Mouse (Mus musculus): Measurements from ENCODE around the gene E130308A19Rik. TPM values are rescaled to one million over a fixed set of nuclear protein-coding genes. Genes with fewer than 3 reads are reported as not detected.
"Not testable (repeated sequence)": the region's sequence is repeated elsewhere in the genome, so short reads cannot be mapped to it uniquely, and the experiment has no call there.

The E130308A19Rik gene
- polyA plus RNA-seq, 1 experiment from 2014 or later, result 39.1 TPM

GRCm38 (mm10) chr4:59787126-59787525 is 161.1 kb downstream of the E130308A19Rik start:
- DNase-seq (ENCODE audit: extremely low spot score, low spot score), result no peak
- Histone ChIP-seq H3K4me1 (peaks cover 5% of the 10 kb centered on the region), H3K27me3 (ENCODE audit: poor library complexity, severe bottlenecking) (no peaks in the 10 kb centered on the region), H3K4me3 (no peak overlapping the region), H3K27ac (no peak overlapping the region), H3K36me3 (replicated peaks) (no peaks in the 10 kb centered on the region), H3K9me3 (no peaks in the 10 kb centered on the region)
- 67% methylated on average over 6 of the region's 6 CpGs for WGBS

GRCm38 (mm10) chr4:59789015-59789414 is 163.0 kb downstream of the E130308A19Rik start:
- no peaks in the 10 kb centered on the region for H3K4me1 ChIP-seq
- H3K36me3 ChIP-seq (replicated peaks), result no peaks in the 10 kb centered on the region
- no peaks in the 10 kb centered on the region for H3K27me3 ChIP-seq (ENCODE audit: poor library complexity, severe bottlenecking)
- DNase-seq (ENCODE audit: extremely low spot score, low spot score), result no peak
- no peak overlapping the region for H3K4me3 ChIP-seq
- no peaks in the 10 kb centered on the region for H3K9me3 ChIP-seq
- H3K27ac ChIP-seq, result no peak overlapping the region

GRCm38 (mm10) chr4:59793626-59794025 is 167.6 kb downstream of the E130308A19Rik start:
- H3K9me3 ChIP-seq; H3K36me3 ChIP-seq (replicated peaks); H3K27me3 ChIP-seq (ENCODE audit: poor library complexity, severe bottlenecking); H3K27ac ChIP-seq; H3K4me1 ChIP-seq; H3K4me3 ChIP-seq; DNase-seq (ENCODE audit: extremely low spot score, low spot score): not testable (repeated sequence)
- WGBS, result 93% methylated on average over 2 of the region's 2 CpGs

- Histone ChIP-seq H3K36me3 (replicated peaks) (no peaks in the 10 kb centered on the region), H3K9me3 (no peaks in the 10 kb centered on the region), H3K4me1 (no peaks in the 10 kb centered on the region), H3K4me3 (no peak overlapping the region), H3K27me3 (ENCODE audit: poor library complexity, severe bottlenecking) (no peaks in the 10 kb centered on the region), H3K27ac (no peak overlapping the region)
- WGBS, result 80% methylated on average over 2 of the region's 2 CpGs
- no peak for DNase-seq (ENCODE audit: extremely low spot score, low spot score)
Observed at GRCm38 (mm10) chr4:59794116-59794515, 168.1 kb downstream of the E130308A19Rik start.

GRCm38 (mm10) chr4:59795788-59796455 is 169.9 kb downstream of the E130308A19Rik start:
- Histone ChIP-seq H3K9me3 (no peaks in the 10 kb centered on the region), H3K4me1 (no peaks in the 10 kb centered on the region), H3K27me3 (ENCODE audit: poor library complexity, severe bottlenecking) (no peaks in the 10 kb centered on the region), H3K36me3 (replicated peaks) (no peaks in the 10 kb centered on the region), H3K4me3 (no peak overlapping the region), H3K27ac (no peak overlapping the region)
- no peak for DNase-seq (ENCODE audit: extremely low spot score, low spot score)
- WGBS, result 90% methylated on average over 2 of the region's 2 CpGs

- peaks cover 4% of the 10 kb centered on the region for H3K4me1 ChIP-seq
- WGBS, result 91% methylated on average over 5 of the region's 5 CpGs
- no peak for DNase-seq (ENCODE audit: extremely low spot score, low spot score)
- H3K36me3 ChIP-seq (replicated peaks), result no peaks in the 10 kb centered on the region
- no peak overlapping the region for H3K27ac ChIP-seq
- no peaks in the 10 kb centered on the region for H3K9me3 ChIP-seq
- peaks cover 8% of the 10 kb centered on the region; the same call in 1 of the 2 replicates for H3K27me3 ChIP-seq (ENCODE audit: poor library complexity, severe bottlenecking)
- no peak overlapping the region for H3K4me3 ChIP-seq
Observed at GRCm38 (mm10) chr4:59800181-59800580, 174.2 kb downstream of the E130308A19Rik start.

- H3K36me3 ChIP-seq (replicated peaks), result no peaks in the 10 kb centered on the region
- H3K9me3 ChIP-seq, result no peaks in the 10 kb centered on the region
- DNase-seq (ENCODE audit: extremely low spot score, low spot score), result no peak
Observed at GRCm38 (mm10) chr4:59801489-59801888, 175.5 kb downstream of the E130308A19Rik start, which contains the start of gene Inip. TSS of gene Inip (minus strand) at chr4:59801589.

GRCm38 (mm10) chr4:59802107-59802506 is 176.1 kb downstream of the E130308A19Rik start:
- WGBS, result 85% methylated on average over 6 of the region's 6 CpGs
- no peak overlapping the region for H3K27ac ChIP-seq

More at GRCm38 (mm10) chr4:59801489-59801888, 175.5 kb downstream of the E130308A19Rik start, which contains the start of gene Inip:
- no peak within 1 kb of the TSS for H3K4me3 ChIP-seq
- peaks cover 8% of the 10 kb centered on the region; the same call in 1 of the 2 replicates for H3K27me3 ChIP-seq (ENCODE audit: poor library complexity, severe bottlenecking)
- H3K4me1 ChIP-seq, result peaks cover 11% of the 10 kb centered on the region
- H3K27ac ChIP-seq, result no peak within 1 kb of the TSS

GRCm38 (mm10) chr4:59802792-59803191 is 176.8 kb downstream of the E130308A19Rik start:
- WGBS, result 81% methylated on average over 4 of the region's 4 CpGs
- no peak for DNase-seq (ENCODE audit: extremely low spot score, low spot score)
- H3K4me3 ChIP-seq, result no peak overlapping the region
- H3K36me3 ChIP-seq (replicated peaks), result no peaks in the 10 kb centered on the region
- H3K9me3 ChIP-seq, result no peaks in the 10 kb centered on the region
- peaks cover 8% of the 10 kb centered on the region; the same call in 1 of the 2 replicates for H3K27me3 ChIP-seq (ENCODE audit: poor library complexity, severe bottlenecking)
- H3K4me1 ChIP-seq, result peaks cover 24% of the 10 kb centered on the region
- no peak overlapping the region for H3K27ac ChIP-seq

More at GRCm38 (mm10) chr4:59802107-59802506, 176.1 kb downstream of the E130308A19Rik start:
- Histone ChIP-seq H3K4me1 (peaks cover 17% of the 10 kb centered on the region), H3K36me3 (replicated peaks) (no peaks in the 10 kb centered on the region), H3K9me3 (no peaks in the 10 kb centered on the region), H3K27me3 (ENCODE audit: poor library complexity, severe bottlenecking) (peaks cover 8% of the 10 kb centered on the region; the same call in 1 of the 2 replicates), H3K4me3 (no peak overlapping the region)
- DNase-seq (ENCODE audit: extremely low spot score, low spot score), result no peak

GRCm38 (mm10) chr4:59803358-59803757 is 177.3 kb downstream of the E130308A19Rik start:
- DNase-seq (ENCODE audit: extremely low spot score, low spot score), result no peak
- 79% methylated on average over 5 of the region's 5 CpGs for WGBS
- H3K27me3 ChIP-seq (ENCODE audit: poor library complexity, severe bottlenecking), result peaks cover 8% of the 10 kb centered on the region; the same call in 1 of the 2 replicates
- H3K4me1 ChIP-seq, result peaks cover 26% of the 10 kb centered on the region
- no peaks in the 10 kb centered on the region for H3K9me3 ChIP-seq
- H3K4me3 ChIP-seq, result no peak overlapping the region
- H3K27ac ChIP-seq, result no peak overlapping the region
- H3K36me3 ChIP-seq (replicated peaks), result no peaks in the 10 kb centered on the region

GRCm38 (mm10) chr4:59804754-59805153 is 178.7 kb downstream of the E130308A19Rik start:
- DNase-seq (ENCODE audit: extremely low spot score, low spot score), result no peak
- peaks cover 26% of the 10 kb centered on the region for H3K4me1 ChIP-seq
- no peak overlapping the region for H3K27ac ChIP-seq
- H3K9me3 ChIP-seq, result no peaks in the 10 kb centered on the region
- WGBS, result 77% methylated on average over 1 of the region's 1 CpGs
- H3K36me3 ChIP-seq (replicated peaks), result no peaks in the 10 kb centered on the region
- H3K4me3 ChIP-seq, result peak overlapping the region; percentile 96
- peaks cover 8% of the 10 kb centered on the region; the same call in 1 of the 2 replicates for H3K27me3 ChIP-seq (ENCODE audit: poor library complexity, severe bottlenecking)

- peaks cover 26% of the 10 kb centered on the region for H3K4me1 ChIP-seq
- 3% methylated on average over 45 of the region's 45 CpGs for WGBS
- peaks cover 8% of the 10 kb centered on the region; the same call in 1 of the 2 replicates for H3K27me3 ChIP-seq (ENCODE audit: poor library complexity, severe bottlenecking)
- peak within 1 kb of the TSS; percentile 91 for H3K27ac ChIP-seq
- DNase-seq (ENCODE audit: extremely low spot score, low spot score), result peak; percentile 77
- H3K4me3 ChIP-seq, result peak within 1 kb of the TSS; percentile 96
- no peaks in the 10 kb centered on the region for H3K36me3 ChIP-seq (replicated peaks)
- no peaks in the 10 kb centered on the region for H3K9me3 ChIP-seq
Observed at GRCm38 (mm10) chr4:59805181-59805967, 179.4 kb downstream of the E130308A19Rik start, which contains the start of gene Snx30. TSS of gene Snx30 (plus strand) at chr4:59805840.

Measured in forebrain, embryonic 10.5 days (tissue).